Mouse (Mus musculus) lung, adult 2 months (tissue): ENCODE results near the gene Exoc6b.

Experiments
- CTCF ChIP-seq: fragments of 200-500 bp; IDR thresholded peaks from 2 replicates; pipeline ENCODE4 v1.5.1; 2011; ENCODE audit warnings: mild to moderate bottlenecking, low read length, control low read depth; ENCODE audit not compliant: insufficient read depth
- POLR2A ChIP-seq: fragments of 200-500 bp; IDR thresholded peaks from 2 replicates; pipeline ENCODE4 v1.6.1; 2011; ENCODE audit warnings: low read depth, mild to moderate bottlenecking, control low read depth, low read length, borderline replicate concordance; ENCODE audit errors: extremely low read depth

- TF ChIP-seq CTCF: no peak
- TF ChIP-seq POLR2A: no peak
Observed at GRCm38 (mm10) chr6:85057641-85058040, 11.7 kb downstream of the Exoc6b start.
